Mouse (Mus musculus) spleen, postnatal 10 days (tissue): ENCODE results near the gene Col16a1.

Source experiments
- DNase-seq, 2 experiments: peaks; one replicate each; pipeline ENCODE4 v3.0.0; 2021 to 2022; ENCODE audit warnings: low spot score in 2 of 2

Gene Col16a1

DNA sequence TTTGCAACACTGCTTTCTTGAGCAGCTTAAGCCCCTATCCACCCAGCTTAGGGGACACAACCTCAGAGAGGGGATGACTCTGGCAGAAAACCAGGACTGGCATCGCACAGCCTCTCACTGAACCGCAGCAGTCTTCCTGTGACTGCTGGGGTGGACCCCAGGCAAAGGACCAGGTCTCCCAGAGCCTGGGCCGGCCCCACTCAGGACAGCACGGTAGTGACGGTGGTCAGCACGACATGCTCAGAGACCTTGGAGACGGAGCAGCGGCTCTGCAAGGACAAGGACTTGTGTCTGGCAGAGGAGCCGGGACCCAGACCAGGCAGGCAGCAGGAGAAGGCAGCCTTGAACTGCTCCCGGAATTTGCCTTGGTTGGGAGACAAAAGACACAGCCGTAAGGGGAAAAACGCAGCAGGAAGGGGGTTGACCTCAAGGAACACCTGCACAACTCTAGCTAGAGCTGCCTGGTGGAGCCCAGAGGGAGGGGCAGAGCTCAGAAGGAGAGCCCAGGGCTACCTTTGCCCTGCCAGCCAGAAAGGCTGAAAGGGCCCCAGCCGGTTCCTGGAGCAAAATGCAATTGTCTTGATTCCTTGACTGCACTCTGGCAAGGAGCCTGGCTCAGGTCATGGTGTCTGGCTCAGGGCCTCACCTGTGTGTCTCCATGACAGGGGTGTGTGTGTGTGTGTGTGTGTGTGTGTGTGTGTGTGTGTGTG is 83.2 kb downstream of the Col16a1 start:
- DNase-seq: no peak

DNA sequence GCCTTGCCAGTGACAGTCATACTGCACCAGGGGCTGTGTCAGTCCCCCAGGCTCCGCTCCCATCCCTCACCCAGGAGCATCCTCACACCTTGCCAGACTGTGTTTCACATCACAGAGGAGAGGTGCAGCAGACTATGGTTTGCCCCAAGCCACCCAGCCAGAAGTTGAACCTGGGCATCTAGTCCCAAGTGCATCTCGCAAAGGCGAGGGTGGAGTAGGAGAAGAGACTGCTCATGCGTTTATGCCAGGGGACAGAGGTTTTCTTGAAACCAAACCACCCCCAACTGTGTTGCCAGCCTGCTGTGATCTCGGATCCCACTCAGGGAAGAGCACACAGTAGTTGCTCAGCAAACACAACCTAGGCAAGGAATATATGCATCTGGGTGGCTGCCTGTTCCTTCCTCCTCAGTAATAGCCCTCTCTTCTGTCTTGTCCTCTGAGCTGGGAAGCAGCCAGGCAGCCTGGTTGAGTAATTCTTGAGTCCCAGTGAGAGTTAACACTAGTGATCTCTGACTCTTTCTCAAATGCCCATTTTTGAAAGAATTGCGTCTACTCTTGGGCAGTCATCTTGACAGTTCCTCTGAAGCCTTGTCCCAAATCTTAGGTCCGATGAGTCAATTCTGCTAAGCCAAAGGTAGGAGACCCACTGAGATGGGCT is 83.9 kb downstream of the Col16a1 start:
- no peak for DNase-seq

DNA sequence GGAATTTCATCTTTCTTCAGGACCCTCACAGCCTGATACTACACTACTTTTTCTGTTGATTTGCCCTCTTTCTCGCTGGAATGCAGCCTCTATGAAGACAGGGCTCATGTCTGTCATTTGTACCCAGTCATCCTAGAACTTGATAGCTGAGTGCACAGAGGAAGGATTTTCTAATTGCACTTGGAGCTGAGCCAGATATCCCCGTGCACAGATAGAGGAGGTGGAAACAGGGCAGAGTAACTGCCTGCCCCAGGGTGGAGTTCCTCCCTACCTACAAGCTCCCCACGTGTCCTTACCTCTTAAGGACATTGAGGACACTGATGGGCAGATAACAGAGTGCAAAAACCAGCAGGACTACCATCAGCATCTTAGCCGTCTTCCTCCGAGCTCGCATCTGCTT is 85.8 kb downstream of the Col16a1 start:
- no peak for DNase-seq

DNA sequence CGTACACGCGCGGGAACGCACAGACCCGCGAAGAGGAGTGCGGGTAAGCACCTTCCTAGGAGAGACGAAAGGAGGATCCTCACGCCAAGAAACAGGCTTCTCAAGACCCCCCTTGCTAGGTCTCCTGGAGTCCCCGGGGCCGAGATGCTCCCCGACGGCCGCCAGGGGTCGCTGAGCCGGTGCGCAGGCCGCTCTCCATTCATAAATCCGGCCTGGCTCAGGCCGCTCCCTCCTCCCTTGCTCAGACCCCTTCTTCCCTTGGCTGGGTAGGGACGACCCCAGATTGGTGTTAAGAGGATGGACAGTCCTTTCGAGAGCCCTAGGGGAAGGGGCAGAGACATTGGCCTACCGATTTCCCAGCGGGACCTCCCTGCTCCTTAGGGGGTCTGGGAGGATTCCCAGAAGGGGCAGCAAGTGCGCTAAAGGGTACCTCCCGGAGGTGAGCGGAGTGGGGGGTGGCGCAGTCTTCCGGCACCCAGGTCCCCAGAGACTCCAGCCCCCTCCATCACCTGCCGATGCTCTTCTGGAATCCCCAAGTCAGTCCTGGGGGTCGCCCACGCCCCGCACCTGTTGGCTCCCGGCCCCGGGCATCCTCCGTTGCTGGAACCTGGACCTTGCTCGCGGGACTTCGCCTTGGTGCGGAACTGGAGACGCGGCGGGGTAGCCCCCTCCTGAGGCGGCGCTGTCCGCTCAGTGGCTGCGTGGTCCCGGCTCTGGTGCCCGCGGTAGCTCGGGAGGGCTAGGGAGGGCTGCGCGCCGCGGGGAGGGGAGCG is 91.0 kb downstream of the Col16a1 start:
- DNase-seq: peak; percentile 61 to 78

DNA sequence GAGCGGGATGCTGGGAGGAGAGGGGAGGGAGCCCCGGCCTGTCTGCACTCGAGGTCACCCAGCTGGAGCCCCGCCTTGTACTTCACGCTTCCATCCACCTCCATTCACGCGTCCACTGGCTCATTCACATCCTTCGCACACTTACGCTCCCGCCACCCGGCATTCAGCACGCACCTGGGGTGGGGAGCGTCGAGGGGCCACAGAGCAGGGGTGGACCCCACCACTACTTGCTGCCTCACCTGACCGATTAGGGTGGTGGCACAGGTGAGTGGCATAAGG is 91.5 kb downstream of the Col16a1 start, which contains the start of gene Hcrtr1:
Hcrtr1 (minus strand) TSS at position 146 of the 279 bp plus-strand sequence.
- DNase-seq: no peak

DNA sequence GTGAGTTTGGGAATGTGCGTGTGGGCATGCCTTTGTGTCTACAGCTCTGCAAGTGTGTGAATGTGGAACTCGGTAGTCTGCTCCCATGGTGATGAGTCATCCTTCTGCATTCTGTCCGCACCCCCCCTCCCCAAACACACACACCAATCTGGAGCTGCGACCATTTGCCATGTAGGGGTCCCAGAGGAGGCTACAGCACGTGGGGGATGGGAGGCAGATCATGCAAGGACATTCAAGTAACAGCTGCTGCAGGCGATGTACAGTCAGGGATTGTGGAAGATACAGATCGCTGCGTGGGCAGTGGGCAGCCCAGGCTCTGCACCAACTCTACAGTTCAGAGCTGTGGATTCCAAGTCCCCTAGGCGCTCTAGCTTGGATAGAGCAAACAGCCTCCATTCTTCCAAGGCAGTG is 93.4 kb downstream of the Col16a1 start:
- no peak for DNase-seq

DNA sequence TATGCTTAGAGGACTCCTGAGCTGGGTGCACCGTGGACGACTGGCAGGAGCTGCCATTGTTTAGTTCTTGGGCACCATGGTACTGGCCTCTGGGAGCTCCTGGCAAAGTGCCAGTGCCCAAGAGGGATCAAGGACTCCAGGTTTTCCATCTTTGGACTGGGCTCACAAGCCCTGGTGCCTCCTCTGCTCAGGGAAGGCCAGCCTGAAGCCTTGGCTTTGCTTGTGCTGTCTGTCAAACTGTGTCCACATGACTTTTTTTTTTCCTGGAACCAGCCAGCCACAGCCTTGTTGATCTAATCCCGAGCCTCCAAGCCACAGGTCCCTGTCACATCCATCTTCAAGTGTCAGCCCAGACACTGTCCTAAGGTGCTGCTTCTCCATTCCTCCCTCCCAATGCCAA is 94.1 kb downstream of the Col16a1 start:
- no peak for DNase-seq

DNA sequence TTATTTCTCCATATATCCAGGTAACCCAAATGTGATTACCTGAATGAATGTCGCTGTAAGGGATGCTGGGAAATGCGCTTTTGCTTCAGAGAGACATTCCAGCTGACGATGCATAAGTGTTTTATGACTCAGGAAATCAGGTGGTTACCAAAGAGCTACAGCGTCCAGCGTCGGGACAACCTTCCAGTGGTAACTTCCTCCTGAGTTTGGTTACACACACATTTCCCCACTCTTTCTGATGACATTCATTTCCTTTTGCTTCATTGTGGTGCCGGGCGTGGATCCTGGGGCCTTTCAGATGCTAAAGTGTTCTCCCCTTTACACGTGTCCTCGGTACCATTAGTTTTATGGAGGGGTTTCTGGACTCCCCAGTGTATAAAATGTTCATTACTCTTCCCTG is 100.8 kb downstream of the Col16a1 start:
- no peak for DNase-seq
